Mouse (Mus musculus) spleen, adult 2 months (tissue): Measurements from ENCODE around the gene Fgfbp1.

Experiments used
- CTCF ChIP-seq: fragments of 200-500 bp; IDR thresholded peaks from 2 replicates; pipeline ENCODE4 v1.5.1; 2011; ENCODE audit warnings: mild to moderate bottlenecking, inconsistent platforms; ENCODE audit not compliant: insufficient read depth, insufficient read length, insufficient replicate concordance; ENCODE audit errors: extremely low read depth
- POLR2A ChIP-seq: fragments of 200-500 bp; IDR thresholded peaks from 2 replicates; pipeline ENCODE4 v1.6.1; 2011; ENCODE audit warnings: low read depth, low read length, inconsistent platforms

DNA sequence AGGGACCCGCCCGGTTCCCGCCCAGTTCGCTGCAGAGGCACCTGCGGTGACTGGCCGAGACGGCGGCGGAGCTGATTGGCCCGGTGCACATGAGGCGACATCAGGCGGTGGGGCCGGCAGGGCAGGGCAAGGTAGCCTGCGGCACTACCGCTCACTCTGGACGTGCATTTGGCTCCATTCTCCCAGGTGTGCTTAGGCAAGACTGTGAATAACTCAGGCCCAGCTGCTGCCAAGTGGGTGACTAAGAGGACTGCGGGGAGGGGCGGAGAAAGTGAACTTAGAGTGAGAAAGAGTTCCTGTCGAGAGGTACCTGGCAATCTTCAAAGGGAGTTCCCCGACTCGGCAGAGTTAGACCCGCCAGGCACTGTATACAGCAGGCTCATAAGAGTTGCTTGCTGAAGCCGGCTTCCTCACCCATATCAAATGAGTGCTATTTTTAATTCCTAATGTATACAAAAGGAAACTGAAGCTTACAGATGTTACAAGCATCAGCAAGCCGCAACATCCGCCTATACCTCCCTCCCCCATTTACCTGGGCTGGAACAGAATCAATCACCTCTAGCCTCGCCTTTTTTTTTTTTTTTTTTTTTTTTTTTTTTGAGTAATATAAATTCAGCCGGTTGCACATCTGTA is 33.4 kb downstream of the Fgfbp1 start:
- TF ChIP-seq CTCF, result no peak
- peak; percentile 72 for TF ChIP-seq POLR2A
